Mouse (Mus musculus) thymus, adult 2 months (tissue): ENCODE measurements around the gene Fmnl2. TPM values are rescaled to one million over a fixed set of nuclear protein-coding genes. Genes with fewer than 3 reads are reported as not detected.

Experiments used
- DNase-seq: peaks from one replicate; pipeline ENCODE4 v3.0.0; 2021
- H3K27ac ChIP-seq: fragments of 200-500 bp; 2 replicates; pipeline ENCODE4 v1.5.1; 2012; ENCODE audit warnings: low read length, control low read depth; ENCODE audit not compliant: control insufficient read depth, insufficient read depth
- H3K27me3 ChIP-seq: fragments of 200-500 bp; 2 replicates; pipeline ENCODE4 v1.6.1; 2012; ENCODE audit warnings: mild to moderate bottlenecking, low read length, moderate library complexity, mixed read lengths; ENCODE audit not compliant: control insufficient read depth, insufficient read depth
- H3K36me3 ChIP-seq: fragments of 200-500 bp; 2 replicates; pipeline ENCODE4 v1.6.1; 2012; ENCODE audit warnings: mild to moderate bottlenecking, low read length, moderate library complexity; ENCODE audit not compliant: control insufficient read depth, insufficient read depth
- H3K4me1 ChIP-seq: fragments of 200-500 bp; replicated peaks from 2 replicates; pipeline ENCODE4 v1.6.1; 2012; ENCODE audit warnings: low read length; ENCODE audit not compliant: control insufficient read depth, insufficient read depth
- H3K4me3 ChIP-seq: fragments of 200-500 bp; 2 replicates; pipeline ENCODE4 v1.5.1; 2012; ENCODE audit warnings: mild to moderate bottlenecking, low read length, control low read depth, moderate library complexity; ENCODE audit not compliant: control insufficient read depth, insufficient read depth
- CTCF ChIP-seq: fragments of 200-500 bp; IDR thresholded peaks from 2 replicates; pipeline ENCODE4 v1.5.1; 2012; ENCODE audit warnings: mild to moderate bottlenecking, control low read depth, low read length, moderate library complexity, borderline replicate concordance; ENCODE audit not compliant: control insufficient read depth, poor library complexity, insufficient read depth; ENCODE audit errors: extremely low read depth
- POLR2A ChIP-seq: fragments of 200-500 bp; IDR thresholded peaks from 2 replicates; pipeline ENCODE4 v1.6.1; 2012; ENCODE audit warnings: mild to moderate bottlenecking, low read length, control low read depth, moderate library complexity; ENCODE audit not compliant: control insufficient read depth, poor library complexity, insufficient read depth; ENCODE audit errors: extremely low read depth
- whole genome bisulfite sequencing: fragments of 180-500 bp; shearing (Covaris S2); methylation state at CpG from one replicate; pipeline ENCODE4 v1.1.7; 2018; 5-methylcytosine and 5-hydroxymethylcytosine counted together
- polyA plus RNA-seq: library from polyadenylated mRNA; depleted of rRNA; stranded (reverse); fragments of >200 nt; gene quantifications from 2 replicates; pipeline ENCODE4 v1.2.3, GENCODE M21; 2012

Fmnl2 gene
- polyA plus RNA-seq, 1 experiment, result 5.0 TPM

DNA sequence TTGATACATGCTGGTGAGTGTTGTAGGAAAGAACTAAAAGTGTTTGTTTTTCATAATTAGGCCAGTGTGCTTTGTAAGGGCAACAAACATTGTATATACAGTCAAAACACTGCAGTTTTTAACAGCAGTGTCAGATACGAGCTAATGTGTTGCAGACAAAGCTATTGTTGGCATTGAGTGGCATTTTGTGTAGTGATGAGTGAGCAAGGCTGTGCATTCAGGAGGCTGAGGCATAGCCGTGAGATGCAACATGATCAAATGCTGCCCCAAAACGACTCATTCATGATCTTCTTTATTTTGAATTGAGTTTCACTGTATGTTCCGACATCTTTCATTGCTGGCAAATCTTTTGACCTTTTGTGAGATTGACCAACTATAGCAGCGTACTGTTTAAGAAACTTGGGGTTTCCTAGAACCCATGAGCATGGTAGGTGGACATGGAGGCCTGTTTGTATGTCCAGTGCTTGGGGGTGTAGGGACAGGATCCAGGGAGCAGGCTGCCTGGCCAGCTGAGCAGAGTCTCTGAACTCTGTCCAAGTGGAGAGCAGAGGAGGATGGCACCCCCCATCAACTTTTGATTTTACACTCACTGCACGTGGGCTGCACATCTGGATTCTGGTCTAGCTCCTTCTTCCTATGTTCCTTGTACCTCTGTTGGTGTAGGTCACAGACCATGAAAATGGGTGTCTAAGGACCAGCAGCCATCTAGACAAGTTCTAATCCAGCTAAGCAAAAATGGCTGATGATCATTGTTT, 120.4 kb downstream of the Fmnl2 start:
- TF ChIP-seq CTCF (no peak), POLR2A (no peak)
- no peaks in the 10 kb centered on the region for H3K36me3 ChIP-seq
- no peak overlapping the region for H3K27ac ChIP-seq
- DNase-seq, result no peak
- 87% methylated on average over 6 of the region's 6 CpGs for WGBS
- H3K4me3 ChIP-seq, result no peak overlapping the region
- no peaks in the 10 kb centered on the region for H3K27me3 ChIP-seq
- H3K4me1 ChIP-seq, result peaks cover 14% of the 10 kb centered on the region

DNA sequence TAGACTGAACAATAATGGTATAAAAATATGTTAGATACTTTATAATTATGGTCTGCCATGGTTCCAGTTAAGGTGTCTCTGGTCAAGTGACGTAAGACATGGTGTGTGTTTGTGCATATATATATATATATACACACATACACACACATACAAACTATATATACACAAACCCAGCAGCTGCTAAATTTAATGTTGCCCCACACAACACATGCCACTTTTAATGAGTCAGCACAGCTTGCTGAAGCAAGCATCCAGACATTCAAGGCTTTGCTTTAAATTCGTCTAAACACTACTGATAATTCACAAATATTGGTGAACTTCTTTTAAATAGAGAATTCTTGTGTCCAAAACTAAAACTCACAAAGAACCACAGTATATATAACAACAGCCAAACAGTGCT, 121.1 kb downstream of the Fmnl2 start:
- 85% methylated on average over 2 of the region's 2 CpGs for WGBS
- no peak for DNase-seq
- no peak overlapping the region for H3K4me3 ChIP-seq
- H3K36me3 ChIP-seq, result no peaks in the 10 kb centered on the region
- H3K27ac ChIP-seq, result no peak overlapping the region
- H3K4me1 ChIP-seq, result peaks cover 14% of the 10 kb centered on the region
- TF ChIP-seq POLR2A, result no peak
- TF ChIP-seq CTCF, result no peak
- H3K27me3 ChIP-seq, result no peaks in the 10 kb centered on the region

DNA sequence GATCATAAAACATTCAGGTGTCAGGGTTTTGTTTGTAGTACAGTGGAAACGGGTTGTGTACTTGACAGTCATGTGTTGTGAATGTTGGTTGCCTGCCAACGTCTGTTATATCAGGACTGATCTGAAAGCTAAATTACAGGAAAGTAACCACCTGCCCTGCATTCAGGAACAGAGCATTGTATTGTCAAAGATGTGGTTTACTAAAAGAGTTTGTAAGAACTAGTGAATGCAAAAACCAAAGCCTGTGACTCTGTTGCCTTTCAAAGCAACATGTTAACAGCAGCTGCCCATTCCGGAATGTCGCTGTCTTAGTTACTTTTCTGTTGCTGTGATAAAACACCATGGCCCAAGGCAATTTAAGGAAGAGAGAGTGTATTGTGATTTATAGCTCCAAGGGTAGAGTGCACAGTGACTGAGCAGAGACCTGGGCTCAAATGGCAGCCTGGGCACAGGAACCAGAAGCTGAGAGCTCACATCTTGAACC, 121.7 kb downstream of the Fmnl2 start:
- H3K27me3 ChIP-seq, result no peaks in the 10 kb centered on the region
- WGBS, result 7% methylated on average over 4 of the region's 4 CpGs
- H3K36me3 ChIP-seq, result no peaks in the 10 kb centered on the region
- peaks cover 14% of the 10 kb centered on the region for H3K4me1 ChIP-seq
- H3K27ac ChIP-seq, result peak overlapping the region; percentile 12
- TF ChIP-seq CTCF (no peak), POLR2A (no peak)
- H3K4me3 ChIP-seq, result no peak overlapping the region
- no peak for DNase-seq

DNA sequence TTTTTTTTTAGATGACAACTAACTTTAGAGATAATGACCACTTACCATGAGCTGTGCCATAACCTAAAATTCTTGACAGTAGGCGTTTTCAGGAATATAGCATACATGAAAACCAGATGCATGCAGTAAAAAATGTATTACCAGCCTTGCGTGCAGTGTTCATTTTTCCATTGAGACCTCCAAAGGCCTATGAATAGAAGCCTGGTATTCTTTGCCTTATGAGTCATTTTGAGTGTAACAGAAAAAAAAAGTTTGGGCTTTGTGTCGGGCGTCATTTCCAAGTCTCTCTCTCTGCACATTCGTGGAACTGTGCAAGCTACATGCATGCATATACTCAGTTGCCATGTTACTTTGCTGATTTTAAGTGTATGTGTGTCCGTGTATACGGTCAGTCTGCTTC, 123.5 kb downstream of the Fmnl2 start:
- 96% methylated on average over 7 of the region's 7 CpGs for WGBS
- Histone ChIP-seq H3K27ac (no peak overlapping the region), H3K36me3 (no peaks in the 10 kb centered on the region), H3K4me1 (peaks cover 18% of the 10 kb centered on the region), H3K27me3 (no peaks in the 10 kb centered on the region), H3K4me3 (no peak overlapping the region)
- no peak for DNase-seq
- TF ChIP-seq CTCF (no peak), POLR2A (no peak)

DNA sequence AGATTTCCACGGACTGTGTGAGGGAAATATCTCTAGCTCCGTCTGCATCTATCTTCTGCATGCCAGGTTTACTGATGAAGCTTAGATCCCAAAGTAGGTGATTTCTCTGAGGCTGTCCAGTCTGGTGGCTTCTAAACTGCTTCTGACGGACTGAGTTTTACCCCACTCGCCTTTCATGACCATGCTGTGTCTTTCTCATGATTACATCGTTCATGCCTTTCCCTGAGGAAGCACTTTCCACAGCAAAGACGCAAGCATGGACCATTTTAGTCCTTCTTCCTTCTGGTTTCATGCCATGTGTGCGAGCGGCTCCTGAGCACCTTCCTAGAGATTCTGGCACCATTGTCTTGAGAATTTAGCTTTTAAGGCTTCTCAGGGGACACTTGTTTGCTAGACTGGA, 123.9 kb downstream of the Fmnl2 start:
- Histone ChIP-seq H3K4me3 (no peak overlapping the region), H3K27me3 (no peaks in the 10 kb centered on the region), H3K4me1 (peaks cover 18% of the 10 kb centered on the region), H3K27ac (no peak overlapping the region), H3K36me3 (no peaks in the 10 kb centered on the region)
- WGBS, result 96% methylated on average over 8 of the region's 8 CpGs
- DNase-seq, result no peak
- TF ChIP-seq CTCF (no peak), POLR2A (no peak)

DNA sequence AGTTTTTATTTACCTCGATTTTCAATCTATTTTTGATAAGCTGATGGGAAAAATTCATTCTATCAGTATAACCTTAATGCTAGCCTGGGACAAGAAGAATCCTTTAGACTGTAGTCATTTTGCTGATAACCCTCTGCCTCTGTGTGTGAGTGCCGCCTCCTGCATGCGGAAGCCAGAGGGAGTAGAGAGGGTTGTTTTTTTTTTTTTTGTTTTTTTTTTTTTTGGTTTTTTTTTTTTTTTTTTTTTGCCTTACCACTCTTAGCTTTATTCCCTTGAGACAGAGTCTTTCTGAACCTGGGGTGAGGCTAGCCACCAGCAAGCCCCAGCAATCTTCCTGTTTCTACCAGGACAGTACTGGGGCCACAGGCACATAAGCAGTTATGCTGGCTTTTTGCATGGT, 124.8 kb downstream of the Fmnl2 start:
- no peaks in the 10 kb centered on the region for H3K27me3 ChIP-seq
- no peak overlapping the region for H3K4me3 ChIP-seq
- H3K4me1 ChIP-seq, result peaks cover 18% of the 10 kb centered on the region
- H3K27ac ChIP-seq, result no peak overlapping the region
- TF ChIP-seq CTCF (no peak), POLR2A (no peak)
- no peaks in the 10 kb centered on the region for H3K36me3 ChIP-seq
- DNase-seq, result no peak
- 97% methylated on average over 3 of the region's 3 CpGs for WGBS

DNA sequence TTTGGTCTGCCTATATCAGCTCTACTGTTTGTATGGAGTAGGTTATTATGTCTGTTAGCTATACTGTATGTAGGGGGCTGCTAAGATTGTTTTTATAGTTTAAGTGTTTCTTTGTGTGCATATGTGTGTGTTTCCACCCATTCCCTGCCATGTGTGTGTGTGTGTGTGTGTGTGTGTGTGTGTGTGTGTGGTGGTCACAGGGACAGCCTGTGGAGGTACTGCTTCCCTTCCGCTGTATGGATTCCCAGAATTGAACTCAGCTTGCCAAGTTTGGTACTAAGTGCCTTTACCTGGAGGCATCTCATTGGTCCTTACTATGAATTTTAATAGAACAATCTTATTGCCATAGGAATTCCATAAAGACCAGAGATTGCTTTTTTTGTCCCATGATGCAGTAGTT, 126.9 kb downstream of the Fmnl2 start:
- WGBS, result 88% methylated on average over 1 of the region's 1 CpGs
- Histone ChIP-seq H3K4me3 (no peak overlapping the region), H3K27me3 (no peaks in the 10 kb centered on the region), H3K4me1 (peaks cover 13% of the 10 kb centered on the region), H3K36me3 (no peaks in the 10 kb centered on the region), H3K27ac (no peak overlapping the region)
- no peak for DNase-seq
- TF ChIP-seq CTCF, result no peak
- no peak for TF ChIP-seq POLR2A

DNA sequence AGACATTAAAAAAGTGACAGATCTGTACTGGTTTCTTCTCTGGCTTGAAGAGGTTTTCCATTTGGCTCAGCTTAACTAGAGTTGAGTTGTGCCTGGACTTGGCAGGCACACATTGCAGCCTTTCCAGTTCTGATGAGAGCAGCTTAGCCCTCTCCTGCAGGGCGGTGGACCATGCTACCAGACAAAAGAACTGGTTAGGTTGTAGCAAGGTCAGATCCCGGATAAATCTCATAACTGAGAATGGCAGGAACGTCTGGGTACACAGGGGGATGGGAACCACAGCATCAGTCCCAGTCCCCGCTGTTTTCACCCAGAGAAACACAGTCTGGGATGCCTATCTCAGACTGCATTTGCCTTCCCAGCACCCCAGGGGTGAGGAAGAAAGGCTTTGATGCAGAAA, 127.5 kb downstream of the Fmnl2 start:
- Histone ChIP-seq H3K27ac (no peak overlapping the region), H3K27me3 (no peaks in the 10 kb centered on the region), H3K4me1 (peaks cover 9% of the 10 kb centered on the region), H3K4me3 (no peak overlapping the region), H3K36me3 (no peaks in the 10 kb centered on the region)
- TF ChIP-seq CTCF (no peak), POLR2A (no peak)
- DNase-seq, result no peak
- 92% methylated on average over 4 of the region's 4 CpGs for WGBS
